Mouse (Mus musculus): Measurements from ENCODE around the gene Sash3.

Gene Sash3

GRCm38 (mm10) chrX:48140286-48140877 is 5.9 kb upstream of the Sash3 start:
- DNase-seq (ENCODE audit: low spot score in 2 of 2) = no peak

GRCm38 (mm10) chrX:48141481-48141880 is 4.8 kb upstream of the Sash3 start:
- no peak for DNase-seq (ENCODE audit: low spot score in 2 of 2)

- DNase-seq (ENCODE audit: low spot score in 2 of 2) = no peak
These were observed 2.6 kb upstream of the Sash3 start for GRCm38 (mm10) chrX:48143415-48144335.

- no peak for DNase-seq (ENCODE audit: low spot score in 2 of 2)
These were observed 990 bp downstream of the Sash3 start for GRCm38 (mm10) chrX:48147226-48147625.

- DNase-seq (ENCODE audit: low spot score in 2 of 2) = no peak
These were observed 1.5 kb downstream of the Sash3 start for GRCm38 (mm10) chrX:48147741-48148186.

- DNase-seq (ENCODE audit: low spot score in 2 of 2) = no peak
These were observed 5.9 kb downstream of the Sash3 start for GRCm38 (mm10) chrX:48152106-48152505.

- peak in 1 of 2 experiments; percentile 42 for DNase-seq (ENCODE audit: low spot score in 2 of 2)
These were observed 7.2 kb downstream of the Sash3 start for GRCm38 (mm10) chrX:48153414-48153813.

GRCm38 (mm10) chrX:48153949-48154348 is 7.7 kb downstream of the Sash3 start:
- no peak for DNase-seq (ENCODE audit: low spot score in 2 of 2)

GRCm38 (mm10) chrX:48155489-48155888 is 9.3 kb downstream of the Sash3 start:
- DNase-seq (ENCODE audit: low spot score in 2 of 2) = no peak

- DNase-seq (ENCODE audit: low spot score in 2 of 2) = no peak
These were observed 11.2 kb downstream of the Sash3 start for GRCm38 (mm10) chrX:48157396-48157795.

- no peak for DNase-seq (ENCODE audit: low spot score in 2 of 2)
These were observed 12.1 kb downstream of the Sash3 start for GRCm38 (mm10) chrX:48158229-48158919.

- DNase-seq (ENCODE audit: low spot score in 2 of 2) = no peak
These were observed 23.7 kb downstream of the Sash3 start for GRCm38 (mm10) chrX:48169892-48170291.

GRCm38 (mm10) chrX:48170368-48170767 is 24.1 kb downstream of the Sash3 start:
- no peak for DNase-seq (ENCODE audit: low spot score in 2 of 2)

- no peak for DNase-seq (ENCODE audit: low spot score in 2 of 2)
These were observed 35.6 kb downstream of the Sash3 start for GRCm38 (mm10) chrX:48181844-48182243.

GRCm38 (mm10) chrX:48184703-48185102 is 38.5 kb downstream of the Sash3 start:
- no peak for DNase-seq (ENCODE audit: low spot score in 2 of 2)

- no peak for DNase-seq (ENCODE audit: low spot score in 2 of 2)
These were observed 45.0 kb downstream of the Sash3 start for GRCm38 (mm10) chrX:48191261-48191660.

GRCm38 (mm10) chrX:48193235-48194152 is 47.3 kb downstream of the Sash3 start:
- DNase-seq (ENCODE audit: low spot score in 2 of 2) = no peak

- DNase-seq (ENCODE audit: low spot score in 2 of 2) = no peak
These were observed 51.6 kb downstream of the Sash3 start for GRCm38 (mm10) chrX:48197856-48198255.

- DNase-seq (ENCODE audit: low spot score in 2 of 2) = no peak
These were observed 52.8 kb downstream of the Sash3 start for GRCm38 (mm10) chrX:48199026-48199425.

- DNase-seq (ENCODE audit: low spot score in 2 of 2) = no peak
These were observed 54.5 kb downstream of the Sash3 start for GRCm38 (mm10) chrX:48200699-48201098.

- no peak for DNase-seq (ENCODE audit: low spot score in 2 of 2)
These were observed 55.7 kb downstream of the Sash3 start for GRCm38 (mm10) chrX:48201973-48202372.

All from urinary bladder, postnatal 36 days (tissue).